Mouse (Mus musculus): ENCODE data around the gene Zbtb38. TPM values are rescaled to one million over a fixed set of nuclear protein-coding genes. Genes with fewer than 3 reads are reported as not detected.

The Zbtb38 gene
- total RNA-seq, 2 experiments from 2014 or later, result 42.8 to 43.1 TPM

DNA sequence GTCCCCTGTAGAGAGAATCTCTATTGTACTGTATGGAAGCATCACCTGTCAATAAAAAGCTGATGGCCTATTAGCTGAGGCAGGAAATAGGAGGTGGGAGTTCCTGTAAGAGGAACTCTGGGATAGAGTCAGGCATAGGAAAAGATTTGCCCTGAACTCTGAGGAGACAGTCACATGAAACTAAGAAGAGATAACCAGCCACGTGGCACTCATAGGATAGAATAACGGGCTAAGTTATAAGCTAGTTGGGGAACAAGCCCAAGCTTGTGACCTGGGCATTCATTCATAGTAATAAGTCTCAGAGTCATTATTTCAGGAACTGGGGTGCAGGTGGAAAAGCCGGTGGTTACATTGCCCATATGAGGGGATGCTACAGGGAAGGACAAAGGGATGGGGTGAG is 10.4 kb upstream of the Zbtb38 start:
- DNase-seq (ENCODE audit: low spot score in 2 of 2), result no peak

DNA sequence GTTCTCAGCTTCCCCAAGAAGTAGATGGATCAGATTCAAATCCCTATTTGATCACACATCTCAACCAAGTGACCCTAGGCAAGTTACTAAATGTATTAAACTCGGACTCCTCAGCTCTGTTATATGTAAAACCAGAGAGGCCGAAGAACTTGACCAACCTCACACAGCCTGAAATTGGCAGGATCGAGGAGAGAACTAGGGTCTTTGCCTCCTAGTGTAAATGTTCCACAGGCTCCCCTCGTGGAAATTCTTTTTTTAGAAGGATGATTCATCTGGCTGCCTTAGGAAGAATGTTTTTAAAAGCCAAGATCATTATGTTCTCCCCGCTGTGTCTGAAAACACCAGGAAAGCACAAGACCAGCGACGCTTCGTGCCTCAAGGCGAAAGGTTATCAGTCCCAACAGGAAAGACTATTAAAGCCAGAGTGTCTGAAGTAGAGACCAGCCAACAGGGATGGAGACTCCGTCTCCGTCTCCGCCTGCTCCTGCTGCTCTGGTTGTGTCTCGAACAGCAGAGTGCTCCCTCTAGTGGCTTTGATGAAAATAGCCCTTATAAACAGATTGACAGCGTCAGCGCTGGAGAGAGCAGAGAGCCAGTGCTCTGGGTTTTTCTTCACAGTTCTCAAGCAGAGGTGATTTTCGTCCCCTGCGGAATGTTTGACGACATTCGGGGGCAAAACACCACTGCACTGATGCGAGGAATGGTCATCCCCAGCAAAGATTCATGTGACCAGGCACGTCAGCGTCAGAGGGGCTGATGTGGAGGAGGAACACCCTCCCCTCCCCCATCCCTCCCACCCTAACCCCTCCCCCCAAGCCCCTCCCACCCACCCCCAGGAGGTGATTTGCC is 6.3 kb upstream of the Zbtb38 start:
- DNase-seq (ENCODE audit: low spot score in 2 of 2), result peak in 1 of 2 experiments; percentile 48

DNA sequence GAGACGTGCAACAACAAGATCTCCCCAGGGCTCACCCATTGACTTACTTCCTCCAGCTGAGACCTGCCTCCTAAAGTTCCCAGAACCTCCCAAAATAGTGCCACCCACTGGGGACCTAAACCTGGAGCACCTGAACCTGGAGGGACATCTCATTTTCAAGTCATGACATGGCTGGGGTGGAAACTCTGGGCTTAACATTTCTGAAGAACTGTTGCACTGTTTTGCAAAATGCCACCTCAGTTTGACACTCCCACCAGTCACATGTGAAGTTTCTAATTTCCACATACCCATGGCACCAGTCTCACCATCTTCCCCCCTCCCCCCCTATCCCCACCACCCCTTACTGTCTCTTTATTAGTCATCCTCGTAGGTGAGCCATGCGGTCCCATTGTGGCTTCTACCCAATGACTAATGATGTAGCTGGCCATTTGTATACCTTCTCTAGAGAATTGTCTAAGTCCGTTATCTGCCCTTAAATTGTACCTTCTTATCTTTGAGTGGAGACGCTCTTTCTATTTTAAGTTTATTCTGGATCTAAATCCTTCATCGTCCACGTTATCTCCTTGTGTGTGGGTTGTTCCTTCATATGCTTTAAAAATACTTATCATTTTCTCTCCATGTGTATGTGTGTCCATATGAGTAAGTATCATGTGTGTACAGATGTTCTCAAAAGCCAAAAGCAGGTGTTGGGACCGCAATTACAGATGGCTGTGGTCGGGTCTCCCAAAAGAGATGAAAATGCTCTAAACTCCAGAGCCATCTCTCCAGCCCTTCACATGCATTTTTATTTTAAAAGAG is 4.2 kb upstream of the Zbtb38 start:
- no peak for DNase-seq (ENCODE audit: low spot score in 2 of 2)

DNA sequence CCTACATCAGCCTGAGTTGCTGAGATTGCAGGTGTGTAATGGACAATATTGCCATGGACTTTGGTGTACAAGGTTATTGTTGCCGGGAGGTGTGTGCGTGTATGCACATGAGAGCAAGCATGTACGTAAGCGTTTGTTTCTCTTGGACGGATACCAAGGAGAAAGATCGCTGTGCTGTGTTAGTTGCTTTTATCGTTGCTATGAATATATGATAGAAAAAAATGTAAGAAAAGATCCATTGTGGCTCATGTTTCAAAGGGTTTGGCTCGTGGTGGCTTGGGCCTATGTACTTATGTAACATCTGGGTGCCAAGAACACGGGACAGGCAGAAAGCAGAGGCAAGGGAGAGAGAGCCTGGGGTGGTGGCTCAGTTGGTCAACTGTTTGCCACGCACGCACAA is 3.1 kb upstream of the Zbtb38 start:
- no peak for DNase-seq (ENCODE audit: low spot score in 2 of 2)

DNA sequence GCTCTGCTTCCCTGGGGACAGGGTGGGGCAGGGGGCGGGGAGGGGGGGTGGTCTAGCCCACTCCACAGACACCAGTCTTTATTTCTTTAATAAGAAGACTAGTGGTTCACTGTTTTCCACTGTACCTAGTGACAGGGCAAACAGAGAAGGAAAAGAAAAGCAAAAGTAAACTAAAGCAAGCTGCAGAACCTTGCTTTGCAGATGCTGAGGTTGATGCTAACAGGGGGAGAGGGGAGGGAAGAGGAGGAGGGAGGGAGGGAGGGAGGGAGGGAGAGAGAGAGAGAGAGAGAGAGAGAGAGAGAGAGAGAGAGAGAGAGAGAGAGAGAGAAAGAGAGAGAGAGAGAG is 2.0 kb upstream of the Zbtb38 start:
- DNase-seq (ENCODE audit: low spot score in 2 of 2), result no peak

DNA sequence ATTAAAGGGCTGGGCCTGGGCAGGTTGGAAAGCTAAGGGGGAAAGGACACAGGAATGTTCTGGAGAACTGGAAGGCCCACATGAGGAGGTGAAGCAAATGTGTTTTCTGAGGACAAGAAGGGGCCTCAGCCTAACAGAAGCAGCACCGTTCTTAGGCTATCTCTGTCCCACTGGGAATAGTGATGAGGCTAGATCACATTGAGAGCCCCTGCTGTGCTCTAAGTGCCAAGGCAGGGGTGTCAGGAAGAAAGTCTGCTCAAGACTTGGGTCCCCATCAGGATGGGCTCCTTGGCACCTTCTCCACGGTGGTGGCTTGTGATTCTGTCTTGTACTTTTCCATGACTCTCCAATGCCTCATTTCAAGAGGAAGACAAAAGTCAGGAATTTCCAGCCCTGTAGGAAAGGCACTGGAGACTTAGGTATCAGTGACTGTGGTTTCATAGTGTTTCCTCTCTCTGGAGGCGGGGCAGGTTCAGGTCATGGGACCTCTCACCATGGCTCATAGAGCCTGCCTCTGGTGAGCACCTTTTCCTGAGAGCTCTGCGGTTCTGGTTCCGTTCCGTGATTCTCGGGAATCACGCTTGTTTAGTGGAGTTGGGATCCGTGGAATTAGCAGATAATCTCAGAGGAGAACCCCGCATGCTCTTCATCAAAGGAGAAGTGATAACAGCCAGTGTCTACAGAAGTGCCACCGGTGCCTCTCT is 1.4 kb upstream of the Zbtb38 start:
- no peak for DNase-seq (ENCODE audit: low spot score in 2 of 2)

DNA sequence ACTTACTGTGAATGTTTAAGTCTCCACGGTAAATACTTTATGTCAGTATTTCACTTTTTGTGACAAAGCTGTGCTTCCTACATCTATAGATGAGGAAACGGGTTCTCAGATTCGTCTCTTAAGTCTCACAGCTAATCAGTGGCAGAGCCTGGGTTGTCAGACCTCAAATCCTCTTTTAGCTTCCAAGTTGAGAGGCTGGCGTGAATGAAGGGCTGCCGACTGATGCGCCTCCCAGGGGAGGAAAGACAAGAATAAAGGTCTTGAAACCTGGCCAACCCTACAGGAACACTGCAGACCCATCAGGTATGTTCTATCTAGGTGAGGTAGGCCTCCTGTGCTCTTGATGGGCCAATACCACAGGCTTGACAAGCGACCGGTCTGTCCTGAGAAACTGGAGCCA is 761 bp upstream of the Zbtb38 start:
- no peak for DNase-seq (ENCODE audit: low spot score in 2 of 2)

DNA sequence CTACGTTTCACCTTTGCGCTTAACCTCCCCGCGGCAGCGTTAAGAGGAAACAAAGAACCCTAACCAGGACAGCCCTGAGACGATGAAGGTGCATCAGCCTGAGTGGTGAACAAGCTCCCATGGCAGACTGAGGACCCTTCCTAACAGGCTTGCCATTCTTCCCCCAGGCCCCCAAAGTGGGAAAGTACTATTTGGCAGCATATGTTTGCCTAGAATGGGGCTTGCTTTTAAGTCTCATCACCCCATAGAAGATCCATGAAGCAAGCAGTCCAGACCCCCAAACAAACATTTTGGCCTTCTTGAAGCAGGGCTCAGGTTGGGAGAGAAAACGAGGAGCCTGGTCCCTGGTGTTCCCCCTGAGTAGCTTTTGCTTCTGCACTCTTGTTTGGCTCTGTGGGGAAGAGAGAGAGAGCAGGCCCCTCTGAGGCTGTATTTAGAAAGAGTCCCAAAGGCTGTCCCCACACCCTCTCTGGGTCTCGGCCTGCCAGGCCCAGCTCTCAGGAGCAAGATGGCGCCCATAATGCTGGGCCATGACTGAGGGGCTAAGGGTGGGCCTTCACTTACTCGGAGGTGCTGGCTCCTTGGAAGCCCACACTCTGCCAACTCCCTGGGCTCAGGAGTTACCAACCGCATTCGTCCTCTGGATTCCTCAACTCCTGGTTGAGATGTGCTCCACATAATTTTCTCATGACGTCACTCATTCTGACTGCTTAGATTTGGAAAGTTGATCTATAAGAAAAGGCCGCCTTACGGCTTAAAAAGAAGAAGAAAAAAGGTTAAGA is 619 bp downstream of the Zbtb38 start:
- no peak for DNase-seq (ENCODE audit: low spot score in 2 of 2)

DNA sequence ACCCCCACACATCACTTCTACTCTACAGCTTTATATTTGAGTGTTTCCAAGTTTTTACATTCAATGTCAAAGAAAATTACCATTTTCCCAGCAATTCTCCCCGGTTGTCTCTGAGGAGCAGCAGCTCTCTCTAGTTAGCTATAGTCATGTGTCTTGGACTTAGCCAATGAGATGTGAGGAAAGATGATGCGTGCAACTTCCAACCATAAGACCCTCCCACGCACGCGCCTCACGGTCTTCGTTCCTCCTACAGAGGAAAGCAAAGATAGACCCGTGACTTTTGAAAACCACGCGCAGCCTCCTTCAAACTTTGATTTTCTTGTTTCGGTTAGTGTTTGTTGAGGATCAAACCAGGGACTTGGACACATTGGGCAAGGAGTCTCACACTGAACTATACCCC is 2.0 kb downstream of the Zbtb38 start:
- DNase-seq (ENCODE audit: low spot score in 2 of 2), result no peak

DNA sequence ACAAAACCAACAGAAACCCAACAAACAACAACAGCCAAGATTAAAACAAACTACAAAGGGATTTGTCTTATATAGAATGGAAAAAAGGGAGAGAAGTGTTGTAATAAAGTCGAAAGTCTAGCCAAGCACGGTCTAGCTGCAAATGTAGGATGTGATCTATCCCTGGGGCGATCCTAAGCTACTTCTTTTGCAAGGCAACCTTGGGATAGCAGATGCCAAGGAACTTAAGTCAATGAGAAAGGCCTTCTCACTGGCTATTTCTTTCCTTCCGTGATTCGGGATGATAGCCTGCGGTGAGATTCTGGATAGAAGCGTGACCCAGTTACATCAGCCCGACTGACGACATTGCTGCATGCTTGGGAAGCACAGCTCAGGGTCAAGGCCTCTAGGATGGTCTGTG is 6.1 kb downstream of the Zbtb38 start:
- no peak for DNase-seq (ENCODE audit: low spot score in 2 of 2)

DNA sequence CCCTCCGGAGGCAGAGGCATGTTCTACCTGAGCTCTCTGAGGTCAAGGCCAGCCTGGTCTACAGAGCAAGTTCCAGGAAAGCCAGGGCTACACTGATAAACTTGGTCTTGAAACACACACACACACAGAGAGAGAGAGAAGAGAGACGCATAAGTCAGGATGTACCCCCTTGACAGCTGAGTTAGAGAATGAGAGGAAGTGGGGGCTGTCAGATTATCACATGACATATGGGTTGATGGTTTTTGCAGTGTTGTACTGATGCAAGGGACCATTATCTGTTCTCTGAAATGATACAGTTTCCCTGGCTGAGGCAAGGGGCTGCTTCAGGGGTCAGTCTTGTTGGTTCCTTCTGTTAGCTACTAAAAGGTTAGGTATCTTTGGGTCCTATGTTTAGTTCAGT is 7.7 kb downstream of the Zbtb38 start:
- DNase-seq (ENCODE audit: low spot score in 2 of 2), result no peak

DNA sequence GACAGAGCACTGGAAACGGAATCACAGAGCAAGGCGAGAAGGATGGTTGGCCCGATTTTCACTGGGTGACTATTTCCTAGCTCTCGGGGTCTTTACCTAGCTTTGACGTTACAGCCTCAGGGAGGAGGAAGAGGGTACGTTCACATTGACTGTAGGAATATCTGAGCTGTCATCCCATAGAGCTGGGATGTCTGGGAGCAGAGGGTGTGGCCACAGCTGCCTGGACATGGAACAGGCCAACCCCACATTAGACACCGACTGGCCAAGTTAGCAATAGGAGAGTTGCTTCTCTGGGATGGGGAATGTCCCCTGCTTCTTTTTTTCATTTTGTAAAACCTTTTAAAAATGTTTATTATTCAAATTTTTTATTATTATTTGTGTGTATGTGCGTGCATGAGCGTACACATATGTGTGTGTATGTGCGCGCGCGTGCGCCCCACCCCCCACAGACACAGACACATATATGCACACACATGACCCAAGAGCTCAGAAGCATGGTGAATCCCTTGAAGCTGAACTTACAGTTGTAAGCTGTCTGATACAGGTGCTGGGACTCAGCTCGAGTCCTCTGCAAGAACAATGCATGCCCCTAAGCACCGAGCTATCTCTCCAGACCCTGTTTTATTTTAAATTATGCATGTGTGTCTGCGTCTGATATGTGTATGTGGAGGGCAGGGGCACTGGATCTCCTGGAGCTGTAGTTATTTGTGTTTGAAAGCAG is 11.1 kb downstream of the Zbtb38 start:
- no peak for DNase-seq (ENCODE audit: low spot score in 2 of 2)

DNA sequence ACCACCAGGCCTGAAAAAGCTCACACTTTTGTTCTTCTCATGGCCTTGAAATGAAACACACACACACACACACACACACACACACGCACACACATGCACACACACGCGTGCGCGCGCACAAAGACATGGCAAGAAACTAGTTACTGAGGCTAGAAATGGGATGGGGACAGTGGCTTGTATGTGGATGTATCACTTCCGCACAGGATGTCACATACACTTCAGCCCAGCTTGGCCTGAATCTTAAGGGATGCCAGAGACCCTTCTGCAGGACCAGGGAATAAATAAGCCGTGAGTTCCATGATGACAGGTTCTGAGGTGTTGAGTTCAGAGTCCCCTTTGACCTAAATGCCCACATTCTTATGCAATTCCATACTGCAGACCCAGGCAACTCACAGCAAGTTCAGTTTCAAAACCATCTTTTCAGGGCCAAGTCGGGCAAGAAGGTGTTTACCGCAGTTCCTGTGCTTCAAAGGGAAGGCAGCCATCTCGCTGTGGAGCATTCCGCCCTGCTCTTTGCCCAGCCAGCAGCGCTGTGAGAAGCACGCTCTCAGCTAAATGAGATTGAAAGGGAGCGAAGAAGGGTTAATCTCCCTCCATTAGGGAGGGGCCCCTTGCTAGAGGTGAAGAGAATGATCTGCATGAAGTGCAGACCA is 11.8 kb downstream of the Zbtb38 start:
- DNase-seq (ENCODE audit: low spot score in 2 of 2), result no peak

DNA sequence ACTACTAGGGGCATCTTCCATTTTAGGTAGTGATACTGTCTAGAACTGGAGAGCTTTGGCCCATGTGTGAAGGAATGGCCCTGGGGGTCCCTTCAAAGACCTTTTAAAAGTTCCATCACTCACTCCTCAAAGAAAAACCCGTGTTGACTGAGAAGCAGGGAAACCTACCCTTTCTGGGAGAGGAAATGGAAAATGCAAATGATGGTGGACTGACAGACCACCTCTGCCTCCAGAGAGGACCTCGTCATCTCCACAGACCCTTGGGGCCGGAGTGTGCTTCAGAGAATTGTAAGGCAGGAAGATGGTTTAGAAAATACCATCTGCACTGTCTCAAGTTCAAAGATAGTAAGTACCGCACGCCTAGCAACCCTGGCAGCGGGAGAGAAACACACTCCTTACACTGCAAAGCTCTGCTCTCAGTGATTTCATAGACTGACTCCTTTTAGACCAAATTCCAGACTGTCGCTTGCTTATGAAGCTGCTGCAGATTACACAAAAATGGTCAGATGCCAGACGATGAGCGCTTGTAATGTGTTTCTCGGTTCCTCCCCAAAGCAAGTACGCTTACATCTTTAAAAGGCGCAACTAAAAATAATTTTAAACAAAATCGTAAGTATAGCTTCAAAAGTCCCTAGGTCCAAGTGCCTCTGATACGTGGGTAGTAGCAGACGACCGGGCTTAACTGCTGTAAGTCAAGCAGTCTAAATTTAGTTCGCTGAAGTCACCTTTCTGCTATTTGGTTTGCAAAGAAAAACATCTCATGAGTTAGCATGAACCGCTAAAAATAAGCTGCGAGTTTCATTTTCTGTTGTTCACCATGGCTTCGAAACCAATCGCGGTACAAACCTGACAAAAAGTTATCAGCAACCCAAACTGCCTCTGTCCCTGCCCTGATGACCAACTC is 12.6 kb downstream of the Zbtb38 start:
- DNase-seq (ENCODE audit: low spot score in 2 of 2), result no peak

DNA sequence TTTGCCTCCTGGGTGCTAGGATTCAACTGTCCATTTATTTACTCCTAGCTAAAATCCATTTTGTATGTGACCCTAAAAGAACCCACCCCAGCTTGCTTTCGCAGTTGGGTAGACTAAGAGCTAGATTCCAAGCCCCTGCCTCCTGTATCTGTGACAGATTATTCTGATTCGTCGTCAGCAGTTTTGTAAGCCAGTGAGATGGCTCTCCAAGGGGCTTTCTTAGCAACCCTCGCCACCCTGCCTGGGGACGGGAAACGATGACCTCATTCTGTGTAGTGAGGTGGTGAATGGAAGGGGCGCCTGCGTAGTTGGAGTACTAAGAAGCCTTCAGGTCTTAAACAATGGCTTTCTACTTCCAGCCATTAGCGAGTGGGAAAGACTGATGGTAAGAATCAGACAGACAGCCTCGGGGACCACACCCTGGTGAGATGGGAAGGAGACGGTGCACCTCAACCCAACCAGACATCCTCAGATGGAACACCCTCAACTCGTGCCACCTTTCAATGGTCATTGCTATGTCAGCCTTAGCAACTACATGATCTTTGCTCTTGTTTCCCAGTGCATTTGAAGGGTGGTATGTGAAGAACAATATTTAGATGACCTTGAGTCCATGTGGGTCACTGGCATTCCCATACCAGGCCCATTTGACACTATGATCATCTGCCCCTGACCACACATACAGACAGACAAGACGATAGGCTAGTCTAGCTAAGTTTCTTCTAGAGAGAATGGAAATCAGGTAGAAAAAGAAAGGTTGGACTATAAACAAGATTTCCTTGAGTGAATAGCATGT is 13.9 kb downstream of the Zbtb38 start:
- no peak for DNase-seq (ENCODE audit: low spot score in 2 of 2)

DNA sequence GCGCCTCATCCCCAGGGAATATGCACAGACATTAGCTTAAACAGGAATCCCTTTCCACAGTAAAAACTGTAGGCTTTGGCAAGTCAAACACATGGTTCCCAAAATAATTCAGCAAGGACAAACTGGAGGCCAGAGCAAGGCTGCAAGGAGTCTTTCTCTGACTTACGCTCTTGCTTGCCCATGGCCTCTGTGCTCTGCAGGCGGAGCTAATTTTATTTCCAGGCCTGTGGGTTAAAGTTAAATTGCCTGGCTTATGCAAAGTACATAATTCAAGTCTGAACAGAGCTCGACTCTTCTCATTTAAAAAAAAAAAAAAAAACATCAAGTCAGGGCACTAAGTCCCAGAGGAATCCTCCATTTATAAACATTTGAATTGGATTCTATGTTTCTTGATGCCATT is 16.7 kb downstream of the Zbtb38 start:
- no peak for DNase-seq (ENCODE audit: low spot score in 2 of 2)

DNA sequence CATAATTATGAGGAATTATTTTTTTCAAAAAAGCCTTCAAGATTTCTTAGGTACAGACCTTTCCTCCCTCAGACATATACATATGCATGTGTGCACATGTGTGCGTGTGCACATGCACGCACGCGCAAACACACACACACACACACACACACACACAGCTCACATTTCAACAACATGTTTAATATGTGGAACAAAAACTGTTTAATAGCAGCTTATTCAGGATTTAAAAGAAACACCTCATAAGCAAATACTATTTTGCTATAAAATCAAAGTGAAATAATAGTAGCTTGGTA is 19.3 kb downstream of the Zbtb38 start:
- no peak for DNase-seq (ENCODE audit: low spot score in 2 of 2)

DNA sequence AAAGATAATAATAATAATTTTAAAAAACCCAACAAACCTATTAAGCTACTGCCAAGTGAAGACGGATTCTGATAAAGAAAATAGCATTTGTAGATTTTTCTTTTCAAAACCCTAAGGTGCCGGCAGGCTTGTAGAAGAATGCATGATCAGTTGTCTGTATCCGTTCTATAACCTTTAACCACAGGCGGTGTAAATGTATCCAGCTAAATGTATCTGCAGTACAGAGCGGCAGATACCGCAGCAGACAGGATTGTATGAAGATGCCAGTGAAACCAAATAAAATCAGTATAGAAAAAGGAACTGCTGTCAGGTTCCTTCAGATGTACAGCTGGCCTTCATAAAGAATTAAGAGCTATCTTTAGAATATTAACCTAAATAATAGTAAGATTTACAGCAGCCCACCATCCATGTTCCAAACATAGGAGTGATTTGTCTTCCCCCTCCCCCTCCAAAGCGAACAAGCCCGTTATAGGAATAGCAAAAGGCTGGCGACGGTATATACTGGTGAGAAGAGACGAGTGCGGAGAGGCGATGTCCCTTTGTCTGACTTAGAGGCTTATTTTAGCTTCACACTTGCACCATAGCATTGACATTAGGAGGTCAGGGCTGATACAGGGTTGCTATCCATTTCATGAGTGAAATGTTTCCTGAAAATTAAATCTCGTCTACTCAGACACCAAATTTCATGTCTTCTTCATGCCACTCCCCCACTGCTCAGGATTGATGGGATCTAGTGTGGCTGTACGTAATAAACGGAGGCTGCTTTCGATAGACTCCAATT is 19.8 kb downstream of the Zbtb38 start:
- no peak for DNase-seq (ENCODE audit: low spot score in 2 of 2)

Measured in adrenal gland, postnatal 4 days (tissue).